Mouse (Mus musculus) MEL (cell line): Measurements from ENCODE around the gene Zfp961.

Experiments used
- CHD1 ChIP-seq: IDR thresholded peaks from 2 replicates; pipeline ENCODE4 v1.6.1; 2012; ENCODE audit warnings: low read depth, mild to moderate bottlenecking, inconsistent platforms, low read length, improper control_type of control experiment
- NRF1 ChIP-seq: IDR thresholded peaks from 2 replicates; pipeline ENCODE4 v1.6.1; 2014; ENCODE audit warnings: low read depth, mild to moderate bottlenecking, inconsistent platforms, low read length, improper control_type of control experiment, moderate library complexity; ENCODE audit not compliant: poor library complexity, insufficient read depth, severe bottlenecking

- TF ChIP-seq CHD1, result no peak
- TF ChIP-seq NRF1, result no peak
Observed at GRCm38 (mm10) chr8:71981032-71981431, 30.2 kb downstream of the Zfp961 start.
